Mouse (Mus musculus) layer of hippocampus, adult 9-11 months (tissue): Measurements from ENCODE around the gene Dlx1.

Experiments
- DNase-seq: peaks from one replicate; pipeline ENCODE4 v3.0.0; 2022

Dlx1 gene

DNA sequence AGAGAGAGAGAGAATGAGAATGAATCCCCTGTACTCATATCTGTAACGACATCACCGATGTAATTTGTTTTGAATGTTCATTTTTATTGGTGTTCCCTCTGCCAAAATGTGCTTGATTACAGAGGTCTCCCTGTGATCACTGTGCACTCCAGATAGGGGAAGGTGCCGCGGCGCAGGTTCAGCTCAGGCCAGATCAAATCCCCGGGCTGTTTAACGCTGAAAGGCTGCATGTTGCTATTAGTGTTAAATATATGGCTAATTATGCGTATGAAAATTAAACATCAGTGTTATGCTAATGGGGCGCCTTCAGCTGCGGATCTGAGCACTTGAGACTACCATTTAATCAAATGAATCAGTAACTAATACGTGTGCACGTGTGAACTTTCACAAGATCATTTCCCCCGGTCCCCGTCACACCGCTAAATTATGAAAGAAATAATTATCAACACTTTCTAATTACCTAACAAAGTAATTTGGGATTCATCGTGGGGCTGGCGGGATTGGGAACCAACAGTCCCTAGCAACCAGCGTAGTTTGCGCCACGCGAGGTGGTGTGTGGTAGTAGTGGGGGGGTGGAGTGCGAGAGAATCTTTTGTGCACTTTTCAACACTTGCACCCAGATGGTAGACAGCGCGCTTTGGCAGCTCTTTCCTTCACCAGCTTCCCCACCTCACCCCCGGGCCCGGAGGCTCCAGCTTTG, at the start of gene Dlx1:
Gene Dlx1 (plus strand): TSS at position 100 of the 700 bp plus-strand sequence.
- no peak for DNase-seq

DNA sequence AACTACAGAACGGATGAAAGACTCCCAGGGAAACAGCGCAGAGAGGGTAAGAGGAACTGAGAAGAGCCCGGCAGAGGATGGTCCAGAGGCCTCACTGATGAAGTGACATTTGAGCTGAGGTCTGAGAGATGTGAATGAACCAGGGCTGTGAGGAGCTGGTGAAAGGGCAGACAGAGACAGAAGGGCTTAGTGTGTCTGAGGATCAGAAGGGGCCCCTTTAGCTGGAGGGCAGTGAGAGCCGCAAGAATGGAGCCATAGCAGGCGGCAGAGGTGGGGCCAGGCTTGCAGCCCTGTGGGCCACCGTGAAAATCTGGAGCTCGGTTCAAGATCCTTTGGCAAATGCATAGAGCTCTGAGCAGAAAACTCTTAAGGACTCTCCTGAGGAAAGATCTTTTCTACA, 48.0 kb upstream of the Dlx1 start:
- no peak for DNase-seq

- no peak for DNase-seq
Measured at GRCm38 (mm10) chr2:71481825-71482224, 46.1 kb upstream of the Dlx1 start.

GRCm38 (mm10) chr2:71483046-71483716, 44.7 kb upstream of the Dlx1 start:
- peak; percentile 27 for DNase-seq

DNA sequence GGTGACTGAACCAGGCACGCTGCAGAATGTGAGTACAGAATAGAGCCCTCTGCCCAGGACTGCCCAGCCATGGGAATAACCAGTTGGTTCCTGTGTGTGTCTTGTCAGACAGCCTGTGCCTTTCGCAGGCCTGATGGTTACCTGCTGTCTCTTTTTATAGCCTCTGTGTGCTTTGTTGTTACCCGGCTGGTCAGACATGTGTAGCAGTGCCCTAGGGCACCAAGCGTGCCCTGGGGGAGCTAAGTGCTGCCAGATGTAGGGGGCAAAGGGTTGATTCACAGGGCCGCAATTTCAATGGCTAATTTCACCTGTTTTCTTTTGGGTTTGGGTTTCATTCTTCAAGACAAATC, 44.2 kb upstream of the Dlx1 start:
- DNase-seq, result no peak

DNA sequence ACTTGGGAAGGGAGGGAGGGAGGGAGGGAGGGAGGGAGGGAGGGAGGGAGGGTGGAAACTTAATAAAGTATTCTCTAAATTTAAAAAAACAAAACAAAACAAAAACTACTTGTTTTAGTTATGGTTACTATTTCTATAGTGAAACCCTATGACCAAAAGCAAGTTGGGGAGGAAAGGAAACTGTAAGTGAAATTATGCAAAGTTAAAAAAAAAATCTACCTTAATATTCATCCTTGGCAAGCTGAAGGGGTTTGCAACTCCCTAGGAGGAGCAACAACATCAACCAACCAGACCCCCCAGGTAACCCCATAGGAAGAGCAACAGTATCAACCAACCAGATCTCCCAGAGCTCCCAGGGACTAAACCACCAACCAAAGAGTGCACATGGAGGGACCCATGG, 36.6 kb upstream of the Dlx1 start:
- DNase-seq, result no peak

DNA sequence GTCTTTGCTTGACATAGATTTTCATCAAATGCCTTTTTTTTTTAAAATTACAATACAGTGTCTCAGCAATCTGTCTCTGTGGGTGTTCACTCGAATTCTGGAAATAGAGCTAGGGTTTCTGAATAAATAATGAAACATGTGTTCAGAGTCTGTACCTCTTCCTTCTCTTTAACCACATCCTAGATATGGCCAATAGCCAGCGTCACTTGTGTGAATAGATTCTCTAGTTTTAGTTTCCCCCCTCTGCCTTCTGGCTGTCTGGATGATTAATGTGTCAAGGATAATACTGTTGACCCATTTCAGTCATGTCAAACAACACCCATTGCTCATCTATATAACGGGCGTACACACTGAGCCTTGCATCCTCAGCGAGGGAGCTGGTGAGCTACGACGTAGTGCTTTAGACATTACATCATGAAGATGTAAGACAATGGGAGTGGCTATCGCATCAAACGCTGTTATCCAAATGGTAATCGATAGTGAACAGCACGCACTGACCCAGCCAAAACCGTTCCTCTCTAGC, 34.7 kb upstream of the Dlx1 start:
- no peak for DNase-seq

- no peak for DNase-seq
Measured at GRCm38 (mm10) chr2:71494503-71494902, 33.4 kb upstream of the Dlx1 start.

DNA sequence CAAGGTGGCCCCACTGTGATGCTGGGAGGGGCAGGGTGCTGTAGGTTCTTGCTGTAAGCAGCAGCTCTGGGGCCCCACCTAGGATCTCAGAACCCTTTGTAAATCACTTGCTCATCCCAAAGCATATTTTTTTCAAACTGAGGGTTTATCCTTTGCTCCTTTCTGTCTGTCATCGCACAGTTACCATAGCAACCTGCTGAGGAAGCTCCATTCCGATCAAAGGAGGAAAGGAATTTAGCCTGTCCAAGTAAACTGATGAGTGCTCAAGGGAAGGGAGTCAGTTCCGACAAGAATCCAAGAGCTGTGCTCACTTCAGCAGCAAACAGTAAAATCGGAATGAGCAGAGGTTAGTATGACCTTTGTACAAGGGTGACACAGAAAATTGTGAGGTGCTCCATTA, 32.9 kb upstream of the Dlx1 start:
- DNase-seq, result no peak

DNA sequence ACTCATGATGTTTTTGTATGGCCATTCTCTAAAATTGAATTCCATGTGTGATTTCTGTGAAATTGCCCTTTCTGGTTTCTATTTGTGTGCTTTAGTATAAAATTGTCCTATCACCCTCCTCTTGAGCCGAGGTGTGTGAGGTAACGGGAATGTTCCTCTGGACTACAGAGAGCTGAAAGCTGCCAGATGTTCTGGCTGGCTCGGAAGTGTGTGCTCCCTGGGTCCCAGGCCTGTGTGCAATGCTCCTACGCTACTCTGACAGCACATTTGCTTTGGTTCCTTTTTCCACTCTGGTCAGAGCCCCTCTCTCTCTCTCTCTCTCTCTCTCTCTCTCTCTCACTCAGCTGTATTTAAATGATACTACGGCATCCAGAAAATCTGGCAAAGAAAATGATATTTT, 30.7 kb upstream of the Dlx1 start:
- DNase-seq, result no peak

DNA sequence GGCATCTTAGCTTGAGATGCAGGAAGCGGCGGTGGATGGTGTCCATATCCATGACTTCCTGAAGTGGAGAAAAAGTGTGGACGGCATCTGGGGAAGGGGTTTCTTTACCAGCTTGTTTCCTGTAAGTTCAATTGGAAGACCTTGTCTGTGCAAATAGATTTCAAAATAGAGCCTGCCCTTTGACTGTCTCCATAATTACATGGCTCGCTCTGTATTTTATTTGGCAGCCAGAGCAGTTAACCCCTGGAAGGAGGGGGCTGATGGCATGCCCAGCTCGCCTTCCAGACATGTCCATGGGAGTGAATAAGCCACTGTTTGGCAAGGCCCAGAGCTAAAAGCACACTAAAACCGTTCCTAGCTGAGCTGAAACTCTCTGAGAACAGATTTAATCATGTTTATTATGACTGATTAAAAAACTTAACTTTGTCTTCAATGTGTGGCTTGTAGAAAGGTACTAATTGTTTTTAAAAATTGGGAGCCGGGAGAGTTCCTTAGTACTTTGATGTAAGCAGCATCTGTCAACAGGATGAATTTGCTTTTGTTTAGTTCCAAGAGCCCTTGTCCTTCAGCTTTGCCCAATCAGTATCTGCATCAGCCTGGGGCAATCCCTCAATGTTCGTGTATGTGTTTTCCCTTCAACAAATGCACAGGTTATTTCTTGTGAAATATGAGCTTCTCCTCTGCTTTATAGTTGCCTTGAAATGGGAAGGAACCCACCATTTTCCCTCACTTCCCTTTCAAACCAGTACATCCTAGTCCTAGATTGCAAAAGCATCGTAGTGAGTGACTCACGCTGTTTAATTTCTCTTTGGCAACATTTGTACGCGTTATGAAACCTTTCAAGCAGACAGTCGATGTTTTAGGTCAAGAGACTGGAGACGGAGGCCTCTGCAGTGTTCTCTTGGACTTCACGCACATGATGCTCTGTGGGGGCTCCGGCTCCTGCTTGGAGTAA, 28.4 kb upstream of the Dlx1 start:
- no peak for DNase-seq

- DNase-seq, result no peak
Measured at GRCm38 (mm10) chr2:71504852-71505251, 23.1 kb upstream of the Dlx1 start.

GRCm38 (mm10) chr2:71511209-71511608, 16.7 kb upstream of the Dlx1 start:
- DNase-seq, result no peak

DNA sequence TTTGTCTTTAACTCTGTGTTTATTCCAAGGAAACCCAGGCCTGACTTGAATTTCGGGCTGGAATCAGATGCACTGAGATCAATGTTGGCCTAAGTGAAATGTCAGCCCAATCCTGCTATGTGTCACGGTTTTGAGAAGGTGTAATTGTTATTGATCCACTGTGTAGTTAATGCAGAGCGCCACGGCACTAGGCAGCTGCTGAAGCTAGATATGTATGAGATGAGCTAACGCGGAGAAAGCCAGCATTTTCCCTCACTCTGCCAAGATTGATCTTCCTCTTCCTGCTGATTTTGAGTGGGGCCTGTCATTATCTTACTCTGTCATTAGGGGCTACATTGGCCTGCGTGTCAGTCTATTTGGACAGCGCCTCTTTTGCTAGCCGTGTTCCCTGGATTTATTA, 15.6 kb upstream of the Dlx1 start:
- no peak for DNase-seq

- DNase-seq, result no peak
Measured at GRCm38 (mm10) chr2:71516995-71517394, 10.9 kb upstream of the Dlx1 start.

DNA sequence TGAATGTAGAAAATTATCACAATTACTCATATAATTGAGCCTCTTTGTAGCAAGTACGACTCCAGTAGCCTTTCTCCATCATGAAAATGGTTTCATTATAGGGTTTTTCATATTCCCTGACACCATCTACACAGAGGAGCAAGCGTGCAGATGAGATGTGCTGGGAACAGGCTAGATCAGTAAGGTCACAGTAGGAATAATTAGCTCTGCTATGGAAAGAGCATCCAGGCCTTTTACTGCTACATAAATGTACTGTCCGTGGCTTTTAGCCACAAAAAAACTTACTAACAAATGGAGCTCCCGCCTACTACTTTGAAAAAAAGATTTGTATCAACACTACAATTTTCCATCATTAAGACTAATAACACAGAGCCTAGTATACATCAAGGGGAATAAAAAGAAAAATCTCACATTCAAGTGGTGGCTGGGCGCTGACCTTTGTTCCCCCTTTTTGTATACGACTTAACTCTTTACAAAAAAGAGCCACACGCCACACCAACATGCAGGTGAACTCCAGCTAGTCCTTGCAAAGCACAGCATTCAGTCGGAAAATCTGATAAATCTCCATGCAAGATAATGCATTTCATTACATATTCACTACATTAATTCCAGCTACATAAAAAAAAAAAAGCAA, 10.3 kb upstream of the Dlx1 start:
- DNase-seq, result no peak

DNA sequence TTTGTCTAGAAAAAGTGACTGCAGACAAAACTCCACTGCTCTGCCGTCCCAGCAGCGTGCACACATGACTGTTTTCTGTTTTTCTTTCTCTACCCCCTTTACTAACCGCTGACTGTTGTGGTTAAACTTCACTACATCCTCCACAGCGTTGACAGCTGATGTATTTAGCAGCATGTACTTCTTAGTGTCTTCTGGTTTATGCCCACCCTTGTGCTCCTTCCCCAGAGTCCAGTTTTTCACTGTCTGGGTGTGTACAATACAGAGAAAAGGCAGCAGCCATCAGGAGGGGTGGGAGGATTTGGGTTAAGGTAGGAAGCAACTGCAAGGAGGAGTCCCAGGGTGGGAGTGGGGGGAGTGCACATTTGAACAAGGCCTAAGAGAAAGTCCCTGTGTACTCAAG, 5.0 kb upstream of the Dlx1 start:
- no peak for DNase-seq

GRCm38 (mm10) chr2:71523431-71523830, 4.5 kb upstream of the Dlx1 start:
- no peak for DNase-seq

DNA sequence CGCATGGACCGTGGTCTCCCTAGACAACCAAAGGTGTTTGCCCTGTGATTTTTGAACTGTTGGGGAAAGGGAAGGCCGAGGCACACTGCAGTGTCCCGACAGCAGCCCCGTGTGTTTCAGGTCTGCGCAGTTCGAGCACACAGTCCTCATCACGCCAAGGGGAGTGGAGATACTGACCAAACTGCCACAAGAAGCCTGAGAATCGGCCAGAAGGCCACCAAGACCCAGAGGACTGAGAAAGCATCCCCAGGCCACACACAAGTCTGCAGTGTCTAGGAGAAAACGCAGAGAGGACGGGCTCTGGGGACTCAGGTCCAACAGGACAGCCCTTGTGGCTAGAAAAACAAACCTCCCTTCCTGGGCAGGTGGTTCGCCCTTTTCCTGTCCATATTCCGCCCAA, 3.1 kb upstream of the Dlx1 start:
- no peak for DNase-seq

DNA sequence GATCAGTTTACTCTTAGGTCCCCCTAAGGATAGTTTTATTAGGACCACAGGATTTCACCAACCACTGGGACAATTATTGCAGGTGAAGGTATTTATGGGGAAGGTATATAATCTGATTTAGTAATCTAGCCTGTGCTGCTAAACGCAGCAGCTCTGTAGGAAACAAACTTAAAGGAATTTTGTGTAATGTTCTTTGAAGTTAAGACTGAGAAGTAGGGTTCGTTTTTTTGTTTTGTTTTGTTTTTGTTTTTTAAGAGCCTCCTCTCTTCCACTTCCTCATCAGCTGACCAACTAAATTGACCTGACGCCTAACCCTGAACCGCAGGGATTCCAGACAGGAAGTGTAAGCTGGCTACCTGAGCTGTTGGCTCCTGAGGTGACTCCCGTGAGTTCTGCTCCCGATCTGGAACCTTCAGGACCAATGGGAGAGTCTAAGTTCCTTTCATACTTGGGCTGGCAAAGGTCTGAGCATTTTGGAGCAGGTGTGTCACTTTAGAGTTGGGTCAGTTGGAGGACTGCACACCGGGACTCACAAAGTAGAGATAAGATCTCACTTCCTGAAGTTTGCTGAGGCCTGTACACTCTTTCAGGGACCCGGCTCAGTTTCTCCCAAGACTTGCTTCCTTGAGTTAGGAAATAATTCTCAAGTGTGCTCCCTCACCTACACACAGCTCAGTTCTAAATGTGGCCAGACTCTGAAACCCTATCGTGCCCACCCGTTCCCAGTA, 1.2 kb upstream of the Dlx1 start:
- DNase-seq, result no peak

DNA sequence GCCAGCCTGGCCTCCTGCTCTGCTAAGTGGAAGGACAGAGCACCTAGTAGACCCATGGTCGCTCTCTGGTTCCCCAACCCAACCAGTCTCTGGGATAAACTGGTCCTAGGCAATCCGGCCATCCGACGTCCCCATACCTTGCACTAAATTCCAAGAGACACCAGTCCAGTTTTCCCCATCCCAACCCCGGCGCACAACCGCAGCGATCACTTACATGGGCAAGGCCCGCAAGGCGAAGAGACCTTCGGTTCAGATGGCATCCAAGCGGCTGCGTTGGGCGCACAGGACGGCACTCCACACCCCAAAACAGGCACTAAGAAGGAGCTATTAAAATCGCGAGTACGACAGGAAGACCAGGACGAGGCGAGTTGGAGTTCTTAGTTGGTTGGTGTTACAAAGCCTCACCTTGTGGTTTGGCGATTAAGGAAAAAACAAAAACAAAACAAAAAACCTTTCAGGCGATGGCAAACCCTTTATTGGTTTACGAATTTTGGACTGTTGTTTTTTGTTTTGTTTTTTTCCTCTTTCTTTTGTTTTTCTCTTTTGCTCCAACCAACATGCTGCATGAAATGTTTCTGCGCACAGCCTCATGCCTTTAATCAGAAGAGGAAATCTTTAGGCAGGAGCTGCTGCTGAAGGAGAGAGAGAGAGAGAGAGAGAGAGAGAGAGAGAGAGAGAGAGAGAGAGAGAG, 445 bp upstream of the Dlx1 start:
- DNase-seq, result no peak
